ENCODE assay signal across 17 mouse cellular contexts in the genomic region with DNA sequence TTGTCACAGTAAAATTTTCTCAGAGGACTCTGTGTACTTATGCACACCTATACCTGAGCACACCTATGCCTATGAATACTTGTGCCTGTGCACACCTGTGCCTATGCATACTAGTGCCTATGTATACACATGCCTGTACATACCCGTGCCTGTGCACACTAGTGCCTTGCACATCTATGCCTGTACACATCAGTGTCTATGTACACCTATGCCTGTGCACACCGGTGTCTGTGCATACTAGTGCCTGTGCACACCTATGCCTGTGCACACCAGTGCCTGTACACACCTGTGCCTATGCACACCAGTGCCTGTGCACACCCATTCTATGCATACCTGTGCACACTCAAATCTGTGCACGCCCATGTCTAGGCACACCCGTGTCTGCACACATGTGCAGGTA. TPM values are rescaled to one million over a fixed set of nuclear protein-coding genes. Genes with fewer than 3 reads are reported as not detected.
DNase-seq lines count a peak whose midpoint lies in the region; ATAC-seq lines count a peak whose summit lies in the region.
"Had no signal": no experiment of that assay in that cellular context is flagged by ENCODE, and none has a peak within 500 bp of the region (broad histone marks: within the 10 kb centered on the region; RNA-seq: fewer than 3 reads in every experiment).

No protein-coding gene starts in this region.

- H3K27me3 ChIP-seq in forebrain, embryonic 12.5 days: no peaks in the 10 kb centered on the region
- no peaks in the 10 kb centered on the region for H3K27me3 ChIP-seq in forebrain, embryonic 14.5 days (replicated peaks; ENCODE audit: control insufficient read depth, insufficient read depth, low read length)
- no peaks in the 10 kb centered on the region for H3K27me3 ChIP-seq in kidney, embryonic 14.5 days (ENCODE audit: control insufficient read depth, insufficient read depth, low read length)
- H3K27me3 ChIP-seq in megakaryocyte, embryonic 14.5 days (replicated peaks): peaks cover 11% of the 10 kb centered on the region
- no peaks in the 10 kb centered on the region for H3K27me3 ChIP-seq in midbrain, embryonic 15.5 days (replicated peaks)

- 95% methylated on average over 4 of the region's 4 CpGs for WGBS in forebrain, embryonic 12.5 days
- WGBS in forebrain, embryonic 14.5 days: 91% methylated on average over 4 of the region's 4 CpGs
- WGBS in kidney, embryonic 14.5 days: 91% methylated on average over 4 of the region's 4 CpGs
- 95% methylated on average over 4 of the region's 4 CpGs for WGBS in midbrain, embryonic 15.5 days

- no peaks in the 10 kb centered on the region for H3K9me3 ChIP-seq in forebrain, embryonic 12.5 days
- no peaks in the 10 kb centered on the region for H3K9me3 ChIP-seq in forebrain, embryonic 14.5 days (replicated peaks; ENCODE audit: control insufficient read depth, low read length)
- no peaks in the 10 kb centered on the region for H3K9me3 ChIP-seq in kidney, embryonic 14.5 days (ENCODE audit: control insufficient read depth, low read length)
- H3K9me3 ChIP-seq in megakaryocyte, embryonic 14.5 days: no peaks in the 10 kb centered on the region
- H3K9me3 ChIP-seq in midbrain, embryonic 15.5 days: no peaks in the 10 kb centered on the region

- DNase-seq in forebrain, embryonic 14.5 days (ENCODE audit: low spot score): no peak
- no peak for DNase-seq in kidney, adult 9 months
- no peak for DNase-seq in gastrocnemius, postnatal 14 days
- DNase-seq: cerebellum, postnatal 10 days; heart, postnatal 14 days; kidney, adult 18-20 months; lung, postnatal 14 days; right cerebral cortex, postnatal 4 days; thymus, adult 18-20 months had no signal

- H3K9ac ChIP-seq in forebrain, embryonic 12.5 days: no peak overlapping the region
- no peak overlapping the region for H3K9ac ChIP-seq in forebrain, embryonic 14.5 days (ENCODE audit: low read length)
- H3K9ac ChIP-seq in kidney, embryonic 14.5 days (ENCODE audit: low read depth, low read length): no peak overlapping the region
- no peak overlapping the region for H3K9ac ChIP-seq in midbrain, embryonic 15.5 days

- ATAC-seq in forebrain, embryonic 12.5 days (ENCODE audit: low FRiP score): 0 out of 2 replicates have a peak, but pooled peaks have one; percentile 23
- ATAC-seq in forebrain, embryonic 14.5 days: no peak
- ATAC-seq in kidney, embryonic 14.5 days (ENCODE audit: low FRiP score, low TSS enrichment): peak; percentile 39; the same call in 1 of the 2 replicates
- no peak for ATAC-seq in megakaryocyte, adult 5-6 weeks (ENCODE audit: poor library complexity, severe bottlenecking)
- ATAC-seq in midbrain, embryonic 15.5 days (replicated peaks): 0 out of 2 replicates have a peak, but pooled peaks have one; percentile 38

- H3K4me3 ChIP-seq in forebrain, embryonic 12.5 days (replicated peaks): no peak overlapping the region
- H3K4me3 ChIP-seq in forebrain, embryonic 14.5 days (ENCODE audit: low read depth, low read length): no peak overlapping the region
- H3K4me3 ChIP-seq in kidney, embryonic 14.5 days (ENCODE audit: low read length): no peak overlapping the region
- peak overlapping the region; percentile 70 for H3K4me3 ChIP-seq in megakaryocyte, embryonic 14.5 days (replicated peaks)
- no peak overlapping the region for H3K4me3 ChIP-seq in midbrain, embryonic 15.5 days

- no peak overlapping the region for H3K4me2 ChIP-seq in forebrain, embryonic 12.5 days
- no peak overlapping the region for H3K4me2 ChIP-seq in forebrain, embryonic 14.5 days (ENCODE audit: low read length)
- no peak overlapping the region for H3K4me2 ChIP-seq in kidney, embryonic 14.5 days (replicated peaks; ENCODE audit: low read depth, low read length)
- no peak overlapping the region for H3K4me2 ChIP-seq in midbrain, embryonic 15.5 days

- H3K4me1 ChIP-seq in forebrain, embryonic 12.5 days: no peaks in the 10 kb centered on the region
- no peaks in the 10 kb centered on the region for H3K4me1 ChIP-seq in forebrain, embryonic 14.5 days (ENCODE audit: control insufficient read depth, insufficient read depth, low read length)
- no peaks in the 10 kb centered on the region for H3K4me1 ChIP-seq in kidney, embryonic 14.5 days (ENCODE audit: control insufficient read depth, insufficient read depth, low read length)
- peaks cover 3% of the 10 kb centered on the region; the same call in 1 of the 2 replicates for H3K4me1 ChIP-seq in megakaryocyte, embryonic 14.5 days
- 0 out of 2 replicates have a peak, but pooled peaks cover 4% of the 10 kb centered on the region for H3K4me1 ChIP-seq in midbrain, embryonic 15.5 days

- no peak overlapping the region for H3K27ac ChIP-seq in forebrain, embryonic 12.5 days
- no peak overlapping the region for H3K27ac ChIP-seq in forebrain, embryonic 14.5 days (ENCODE audit: low read depth, low read length)
- H3K27ac ChIP-seq in kidney, embryonic 14.5 days (ENCODE audit: low read depth, low read length): no peak overlapping the region
- H3K27ac ChIP-seq in midbrain, embryonic 15.5 days: no peak overlapping the region

- intact Hi-C loops in gastrocnemius, postnatal 14 days (cut with DNase I; ENCODE audit: low total_unique reads): no loop called here

- no peaks in the 10 kb centered on the region for H3K36me3 ChIP-seq in forebrain, embryonic 12.5 days (replicated peaks)
- no peaks in the 10 kb centered on the region for H3K36me3 ChIP-seq in forebrain, embryonic 14.5 days (ENCODE audit: control insufficient read depth, insufficient read depth, low read length)
- no peaks in the 10 kb centered on the region for H3K36me3 ChIP-seq in kidney, embryonic 14.5 days (ENCODE audit: control insufficient read depth, insufficient read depth, low read length)
- H3K36me3 ChIP-seq in megakaryocyte, embryonic 14.5 days (replicated peaks; ENCODE audit: low read length): no peaks in the 10 kb centered on the region
- H3K36me3 ChIP-seq in midbrain, embryonic 15.5 days (replicated peaks): no peaks in the 10 kb centered on the region

RNA-seq across cellular contexts. Expression of a gene that starts 37.6 kb away (rescaled TPM):
- 0.33 TPM in 1 of 2 replicates, not detected in the other for polyA plus RNA-seq in forebrain, embryonic 12.5 days (2016; fragmentation: Nextera tagmentation; extraction: Ambion mirVana)
- polyA plus RNA-seq in forebrain, embryonic 14.5 days (2014; fragmentation: Nextera tagmentation; extraction: Ambion mirVana): 0.15 and 0.48 TPM in 2 replicates
- 0.21 and 0.35 TPM in 2 replicates for polyA plus RNA-seq in kidney, embryonic 14.5 days (2014; fragmentation: Nextera tagmentation; extraction: Ambion mirVana)
- polyA plus RNA-seq in megakaryocyte, embryonic 14.5 days (2012; ENCODE audit: insufficient read depth, low replicate concordance): not detected in 2 replicates
- total RNA-seq in megakaryocyte, adult 5-6 weeks (2015): not detected in 2 replicates
- not detected in 2 replicates for total RNA-seq in megakaryocyte, adult 5-6 weeks (2017)
- polyA plus RNA-seq in midbrain, embryonic 15.5 days (2015; fragmentation: Nextera tagmentation; extraction: Ambion mirVana): 0.36 and 0.48 TPM in 2 replicates
- total RNA-seq in gastrocnemius, postnatal 14 days (2021): not detected
- total RNA-seq: gastrocnemius, adult 8-10 months; heart, postnatal 14 days; liver, adult 2 months; monocyte, adult 5-6 weeks had no signal
- polyA plus RNA-seq: liver, adult 2 months had no signal

RNA-seq across cellular contexts. Expression of a gene that starts 46.5 kb away (rescaled TPM):
- 9.3 and 11.3 TPM in 2 replicates for polyA plus RNA-seq in forebrain, embryonic 12.5 days (2016; fragmentation: Nextera tagmentation; extraction: Ambion mirVana)
- 13.3 TPM in 2 replicates for polyA plus RNA-seq in forebrain, embryonic 14.5 days (2014; fragmentation: Nextera tagmentation; extraction: Ambion mirVana)
- 4.6 and 7.4 TPM in 2 replicates for polyA plus RNA-seq in kidney, embryonic 14.5 days (2014; fragmentation: Nextera tagmentation; extraction: Ambion mirVana)
- 0.02 TPM in 1 of 2 replicates, not detected in the other for polyA plus RNA-seq in megakaryocyte, embryonic 14.5 days (2012; ENCODE audit: insufficient read depth, low replicate concordance)
- total RNA-seq in megakaryocyte, adult 5-6 weeks (2015): 1.6 and 2.1 TPM in 2 replicates
- total RNA-seq in megakaryocyte, adult 5-6 weeks (2017): 1.3 and 1.7 TPM in 2 replicates
- 7.5 and 7.8 TPM in 2 replicates for polyA plus RNA-seq in midbrain, embryonic 15.5 days (2015; fragmentation: Nextera tagmentation; extraction: Ambion mirVana)
- 1 to 10 TPM; 4.0 to 5.3 TPM for total RNA-seq in gastrocnemius, postnatal 14 days (2021)

RNA-seq across cellular contexts. Expression of a gene that starts 47.2 kb away (rescaled TPM):
- polyA plus RNA-seq in forebrain, embryonic 12.5 days (2016; fragmentation: Nextera tagmentation; extraction: Ambion mirVana): 0.14 and 0.84 TPM in 2 replicates
- 0.52 and 0.56 TPM in 2 replicates for polyA plus RNA-seq in forebrain, embryonic 14.5 days (2014; fragmentation: Nextera tagmentation; extraction: Ambion mirVana)
- 0.34 and 0.40 TPM in 2 replicates for polyA plus RNA-seq in kidney, embryonic 14.5 days (2014; fragmentation: Nextera tagmentation; extraction: Ambion mirVana)
- polyA plus RNA-seq in megakaryocyte, embryonic 14.5 days (2012; ENCODE audit: insufficient read depth, low replicate concordance): not detected in 2 replicates
- not detected in 2 replicates for total RNA-seq in megakaryocyte, adult 5-6 weeks (2015)
- not detected in 2 replicates for total RNA-seq in megakaryocyte, adult 5-6 weeks (2017)
- 0.75 and 1.4 TPM in 2 replicates for polyA plus RNA-seq in midbrain, embryonic 15.5 days (2015; fragmentation: Nextera tagmentation; extraction: Ambion mirVana)
- 1 to 10 TPM; 2.0 to 2.3 TPM for total RNA-seq in gastrocnemius, postnatal 14 days (2021)
- total RNA-seq: liver, adult 2 months; monocyte, adult 5-6 weeks had no signal
- polyA plus RNA-seq: liver, adult 2 months had no signal

Comparison
In these comparisons a context has a peak if more than half of its experiments do, and no peak if none do; other contexts are left out.
1. ATAC-seq: peak in forebrain, embryonic 12.5 days (single experiment), kidney, embryonic 14.5 days (single experiment) and midbrain, embryonic 15.5 days (single experiment); none in forebrain, embryonic 14.5 days (single experiment) and megakaryocyte, adult 5-6 weeks (single experiment).